In genomic region chr6:95934561-95934960, GRCm38 (mm10) we compare ENCODE assay signal across 17 mouse cellular contexts.
A peak's percentile ranks its signal among the peaks of the same experiment; 100 is the strongest.
DNase-seq lines count a peak whose midpoint lies in the region; ATAC-seq lines count a peak whose summit lies in the region.
"Had no signal": no experiment of that assay in that cellular context is flagged by ENCODE, and none has a peak within 500 bp of the region (broad histone marks: within the 10 kb centered on the region; RNA-seq: fewer than 3 reads in every experiment).

No protein-coding gene starts in this region.

- 53% methylated on average over 1 of the region's 1 CpGs for WGBS in kidney, embryonic 15.5 days

- no peaks in the 10 kb centered on the region for H3K27me3 ChIP-seq in kidney, embryonic 15.5 days
- H3K27me3 ChIP-seq: CH12.LX; limb, embryonic 15.5 days; midbrain, embryonic 12.5 days; stomach, embryonic 15.5 days had no signal

- no peak overlapping the region for H3K9ac ChIP-seq in kidney, embryonic 15.5 days
- H3K9ac ChIP-seq: limb, embryonic 15.5 days; midbrain, embryonic 12.5 days; stomach, embryonic 15.5 days had no signal

- no peaks in the 10 kb centered on the region for H3K9me3 ChIP-seq in kidney, embryonic 15.5 days (replicated peaks)
- H3K9me3 ChIP-seq: forebrain, embryonic 10.5 days; hindbrain, embryonic 10.5 days; limb, embryonic 15.5 days; midbrain, embryonic 12.5 days; stomach, embryonic 15.5 days had no signal

- H3K4me1 ChIP-seq in kidney, embryonic 15.5 days, result no peaks in the 10 kb centered on the region
- H3K4me1 ChIP-seq: forebrain, embryonic 10.5 days; hindbrain, embryonic 10.5 days; limb, embryonic 15.5 days; midbrain, embryonic 12.5 days; stomach, embryonic 15.5 days had no signal

- H3K36me3 ChIP-seq in kidney, embryonic 15.5 days, result no peaks in the 10 kb centered on the region
- H3K36me3 ChIP-seq: forebrain, embryonic 10.5 days; hindbrain, embryonic 10.5 days; limb, embryonic 15.5 days; midbrain, embryonic 12.5 days; stomach, embryonic 15.5 days had no signal

- ATAC-seq in kidney, embryonic 15.5 days (replicated peaks; ENCODE audit: low FRiP score), result no peak
- ATAC-seq: hindbrain, postnatal 0 days had no signal

- H3K4me2 ChIP-seq in kidney, embryonic 15.5 days, result no peak overlapping the region
- H3K4me2 ChIP-seq: limb, embryonic 15.5 days; midbrain, embryonic 12.5 days; stomach, embryonic 15.5 days had no signal

- no peak overlapping the region for H3K27ac ChIP-seq in kidney, embryonic 15.5 days
- H3K27ac ChIP-seq: forebrain, embryonic 10.5 days; hindbrain, embryonic 10.5 days; hindbrain, postnatal 0 days; limb, embryonic 15.5 days; midbrain, embryonic 12.5 days; stomach, embryonic 15.5 days had no signal

- DNase-seq in cerebellum, postnatal 10 days, result peak; percentile 30 to 52
- DNase-seq in cerebellum, postnatal 25 days, result no peak
- DNase-seq in kidney, postnatal 36 days, result peak; percentile 8 to 64
- DNase-seq in lung, postnatal 36 days, result peak; percentile 2
- DNase-seq in lung, postnatal 25 days (ENCODE audit: low spot score), result no peak
- DNase-seq in thymus, adult 18-20 months, result no peak
- no peak for DNase-seq in layer of hippocampus, adult 9-11 months
- DNase-seq: cerebellum, postnatal 36 days; retina, postnatal 1 day had no signal

- no peak overlapping the region for H3K4me3 ChIP-seq in kidney, embryonic 15.5 days (replicated peaks)
- H3K4me3 ChIP-seq: forebrain, embryonic 10.5 days; hindbrain, embryonic 10.5 days; limb, embryonic 15.5 days; midbrain, embryonic 12.5 days; stomach, embryonic 15.5 days had no signal

Comparison
In these comparisons a context has a peak if more than half of its experiments do, and no peak if none do; other contexts are left out.
1. DNase-seq: peak in cerebellum, postnatal 10 days (2 of 2), kidney, postnatal 36 days (2 of 2) and lung, postnatal 36 days (single experiment); none in cerebellum, postnatal 25 days (0 of 2), lung, postnatal 25 days (single experiment), thymus, adult 18-20 months (0 of 2) and layer of hippocampus, adult 9-11 months (single experiment).